In genomic region chr17:29326531-29327529, GRCm38 (mm10) we compare ENCODE assay signal across 7 mouse cellular contexts. TPM values are rescaled to one million over a fixed set of nuclear protein-coding genes. Genes with fewer than 3 reads are reported as not detected.
A peak's percentile ranks its signal among the peaks of the same experiment; 100 is the strongest.
DNase-seq lines count a peak whose midpoint lies in the region; ATAC-seq and TF ChIP-seq lines count a peak whose summit lies in the region.

No protein-coding gene starts in this region.

- 8% methylated on average over 47 of the region's 52 CpGs for WGBS in forebrain, postnatal 0 days
- WGBS in neural tube, embryonic 12.5 days, result 11% methylated on average over 52 of the region's 52 CpGs

- no peak overlapping the region for H3K27ac ChIP-seq in testis, adult 2 months (ENCODE audit: control insufficient read depth, insufficient read depth, low read depth, low read length)
- H3K27ac ChIP-seq in forebrain, postnatal 0 days (ENCODE audit: low read depth, low read length), result peak overlapping the region; percentile 76
- peak overlapping the region; percentile 7; the same call in 1 of the 2 replicates for H3K27ac ChIP-seq in neural tube, embryonic 12.5 days

- no peak for DNase-seq in testis, postnatal 10 days (ENCODE audit: low spot score)
- peak; percentile 79 for DNase-seq in forebrain, postnatal 0 days
- peak; percentile 63 to 78 for DNase-seq in kidney, postnatal 4 days
- no peak for DNase-seq in layer of hippocampus, adult 8-10 months (ENCODE audit: low spot score in 2 of 2)

- H3K4me2 ChIP-seq in forebrain, postnatal 0 days (ENCODE audit: low read depth), result peak overlapping the region; percentile 48
- peak overlapping the region; percentile 64 for H3K4me2 ChIP-seq in neural tube, embryonic 12.5 days (replicated peaks)

- no peak; the same call in 1 of the 2 replicates for TF ChIP-seq POLR2A in testis, adult 2 months (IDR thresholded peaks at IDR 0.05; ENCODE audit: control insufficient read depth, low read depth, low read length)

- H3K9ac ChIP-seq in forebrain, postnatal 0 days, result peak overlapping the region; percentile 44
- peak overlapping the region; percentile 51 for H3K9ac ChIP-seq in neural tube, embryonic 12.5 days

- TF ChIP-seq CTCF in testis, adult 2 months (IDR thresholded peaks at IDR 0.05; ENCODE audit: control insufficient read depth, insufficient read depth, insufficient replicate concordance, low read depth, low read length), result no peak
- no peak for TF ChIP-seq CTCF in forebrain, postnatal 0 days (IDR thresholded peaks at IDR 0.05; ENCODE audit: low read depth)

- H3K4me3 ChIP-seq in testis, adult 2 months (ENCODE audit: control insufficient read depth, low read depth, low read length), result peak overlapping the region; percentile 72
- H3K4me3 ChIP-seq in forebrain, postnatal 0 days (ENCODE audit: low read depth, low read length), result peak overlapping the region; percentile 16
- peak overlapping the region; percentile 23 for H3K4me3 ChIP-seq in neural tube, embryonic 12.5 days

- H3K36me3 ChIP-seq in testis, adult 2 months (ENCODE audit: control insufficient read depth, insufficient read depth, low read length), result no peaks in the 10 kb centered on the region
- H3K36me3 ChIP-seq in forebrain, postnatal 0 days (ENCODE audit: insufficient read depth), result peaks cover 12% of the 10 kb centered on the region
- peaks cover 16% of the 10 kb centered on the region for H3K36me3 ChIP-seq in neural tube, embryonic 12.5 days

- H3K9me3 ChIP-seq in forebrain, postnatal 0 days (ENCODE audit: low read length), result no peaks in the 10 kb centered on the region
- H3K9me3 ChIP-seq in neural tube, embryonic 12.5 days, result no peaks in the 10 kb centered on the region

- peak; percentile 83 for ATAC-seq in forebrain, postnatal 0 days
- ATAC-seq in neural tube, embryonic 12.5 days (ENCODE audit: low FRiP score, low read depth), result peak; percentile 65
- no peak for ATAC-seq in activated CD4-positive, CD25-positive, alpha-beta regulatory T cell, adult 4 months

- peaks cover 44% of the 10 kb centered on the region for H3K4me1 ChIP-seq in testis, adult 2 months (ENCODE audit: control insufficient read depth, insufficient read depth, low read length)
- H3K4me1 ChIP-seq in forebrain, postnatal 0 days (ENCODE audit: insufficient read depth), result peaks cover 19% of the 10 kb centered on the region
- peaks cover 33% of the 10 kb centered on the region for H3K4me1 ChIP-seq in neural tube, embryonic 12.5 days

- peaks cover 2% of the 10 kb centered on the region; the same call in 1 of the 2 replicates for H3K27me3 ChIP-seq in testis, adult 2 months (ENCODE audit: control insufficient read depth, insufficient read depth, low read length)
- no peaks in the 10 kb centered on the region for H3K27me3 ChIP-seq in forebrain, postnatal 0 days (ENCODE audit: insufficient read depth, low read length)
- H3K27me3 ChIP-seq in neural tube, embryonic 12.5 days (replicated peaks), result peaks cover 37% of the 10 kb centered on the region

RNA-seq across cellular contexts. Expression of gene Pi16, which starts 9.3 kb away (rescaled TPM):
- 4.3 and 5.9 TPM in 2 replicates for polyA plus RNA-seq in testis, adult 2 months (2012; rRNA removed)
- 3.5 and 5.7 TPM in 2 replicates for total RNA-seq in forebrain, postnatal 0 days (2014; rRNA removed)
- polyA plus RNA-seq in forebrain, postnatal 0 days (2015; fragmentation: Nextera tagmentation; extraction: Ambion mirVana), result 1.7 and 2.0 TPM in 2 replicates
- polyA plus RNA-seq in neural tube, embryonic 12.5 days (2016; fragmentation: Nextera tagmentation; extraction: Ambion mirVana), result 1.2 and 1.3 TPM in 2 replicates
- under 1 TPM; 0.38 to 0.49 TPM for polyA plus RNA-seq in activated CD4-positive, CD25-positive, alpha-beta regulatory T cell, adult 4 months (2017; shearing (Covaris generic))
- 1 to 10 TPM in 2 of 4 experiments, under 1 TPM in 2; 0.83 to 1.3 (median 1.1) TPM for total RNA-seq in layer of hippocampus, adult 8-10 months (2022)

RNA-seq across cellular contexts. Expression of gene Mtch1, which starts 20.9 kb away (rescaled TPM):
- polyA plus RNA-seq in testis, adult 2 months (2012; rRNA removed), result 43.5 and 46.5 TPM in 2 replicates
- 556 and 595 TPM in 2 replicates for total RNA-seq in forebrain, postnatal 0 days (2014; rRNA removed)
- polyA plus RNA-seq in forebrain, postnatal 0 days (2015; fragmentation: Nextera tagmentation; extraction: Ambion mirVana), result 459 and 504 TPM in 2 replicates
- 468 and 479 TPM in 2 replicates for polyA plus RNA-seq in neural tube, embryonic 12.5 days (2016; fragmentation: Nextera tagmentation; extraction: Ambion mirVana)
- 10 to 100 TPM; 14.6 to 18.4 TPM for polyA plus RNA-seq in activated CD4-positive, CD25-positive, alpha-beta regulatory T cell, adult 4 months (2017; shearing (Covaris generic))
- 100 to 1,000 TPM; 562 to 622 (median 577) TPM for total RNA-seq in layer of hippocampus, adult 8-10 months (2022)

RNA-seq across cellular contexts. Expression of gene Fgd2, which starts 33.9 kb away (rescaled TPM):
- polyA plus RNA-seq in testis, adult 2 months (2012; rRNA removed), result 33.4 and 38.3 TPM in 2 replicates
- total RNA-seq in forebrain, postnatal 0 days (2014; rRNA removed), result 15.9 and 17.3 TPM in 2 replicates
- polyA plus RNA-seq in forebrain, postnatal 0 days (2015; fragmentation: Nextera tagmentation; extraction: Ambion mirVana), result 9.2 and 14.1 TPM in 2 replicates
- polyA plus RNA-seq in neural tube, embryonic 12.5 days (2016; fragmentation: Nextera tagmentation; extraction: Ambion mirVana), result 3.7 and 4.2 TPM in 2 replicates
- polyA plus RNA-seq in activated CD4-positive, CD25-positive, alpha-beta regulatory T cell, adult 4 months (2017; shearing (Covaris generic)), result 1 to 10 TPM in 1 of 2 experiments, under 1 TPM in 1; 0.79 to 2.5 TPM
- total RNA-seq in layer of hippocampus, adult 8-10 months (2022), result 10 to 100 TPM in 2 of 4 experiments, 1 to 10 TPM in 2; 5.5 to 13.8 (median 10.3) TPM

RNA-seq across cellular contexts. Expression of gene BC004004, which starts 58.2 kb away (rescaled TPM):
- polyA plus RNA-seq in testis, adult 2 months (2012; rRNA removed), result 42.0 and 42.5 TPM in 2 replicates
- 121 and 128 TPM in 2 replicates for total RNA-seq in forebrain, postnatal 0 days (2014; rRNA removed)
- polyA plus RNA-seq in forebrain, postnatal 0 days (2015; fragmentation: Nextera tagmentation; extraction: Ambion mirVana), result 153 and 174 TPM in 2 replicates
- 74.8 and 75.3 TPM in 2 replicates for polyA plus RNA-seq in neural tube, embryonic 12.5 days (2016; fragmentation: Nextera tagmentation; extraction: Ambion mirVana)
- polyA plus RNA-seq in activated CD4-positive, CD25-positive, alpha-beta regulatory T cell, adult 4 months (2017; shearing (Covaris generic)), result 100 to 1,000 TPM; 125 to 132 TPM
- 100 to 1,000 TPM in 1 of 4 experiments, 10 to 100 TPM in 3; 85.3 to 108 (median 90.5) TPM for total RNA-seq in layer of hippocampus, adult 8-10 months (2022)

Comparison
In these comparisons a context has a peak if more than half of its experiments do, and no peak if none do; other contexts are left out.
1. H3K4me3 ChIP-seq: peak in every context shown above with its lines; median percentile 72 in testis, adult 2 months; 23 in neural tube, embryonic 12.5 days; 16 in forebrain, postnatal 0 days.
2. DNase-seq: peak in forebrain, postnatal 0 days (single experiment) and kidney, postnatal 4 days (2 of 2); none in testis, postnatal 10 days (single experiment) and layer of hippocampus, adult 8-10 months (0 of 2).